Mouse (Mus musculus): ENCODE data around the gene Nemf. TPM values are rescaled to one million over a fixed set of nuclear protein-coding genes. Genes with fewer than 3 reads are reported as not detected.

The Nemf gene
- polyA plus RNA-seq, 1 experiment from 2014 or later: 66.8 TPM

DNA sequence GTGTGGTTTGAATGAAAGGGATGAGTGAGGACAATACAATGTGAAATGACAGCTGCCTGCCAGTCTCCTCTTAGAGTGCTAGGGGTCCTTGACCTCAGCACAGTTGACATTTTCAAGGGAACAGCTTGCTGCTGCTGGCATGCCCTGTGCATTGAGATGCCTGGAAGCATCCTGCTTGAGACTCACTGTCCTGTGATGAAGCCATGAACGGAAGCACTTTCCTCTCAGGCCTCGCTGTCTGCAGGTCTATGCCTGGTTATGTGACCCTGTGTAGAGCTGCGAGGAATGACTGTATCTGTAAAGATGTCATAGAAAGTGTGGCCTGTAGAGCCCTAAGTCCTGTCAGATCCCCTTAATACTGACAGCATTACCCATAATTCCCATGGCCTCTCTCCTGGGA is 91.9 kb downstream of the Nemf start:
- Histone ChIP-seq H3K9me3 (replicated peaks; ENCODE audit: low read length) (no peaks in the 10 kb centered on the region), H3K4me1 (replicated peaks; ENCODE audit: insufficient read depth, low read length) (no peaks in the 10 kb centered on the region), H3K4me3 (replicated peaks; ENCODE audit: low read depth, low read length) (no peak overlapping the region), H3K36me3 (ENCODE audit: insufficient read depth, low read length) (no peaks in the 10 kb centered on the region), H3K9ac (ENCODE audit: low read depth, low read length) (no peak overlapping the region), H3K4me2 (ENCODE audit: low read length) (no peak overlapping the region), H3K27ac (no peak overlapping the region), H3K27me3 (ENCODE audit: insufficient read depth, low read length) (no peaks in the 10 kb centered on the region)
- no peak for TF ChIP-seq CTCF (IDR thresholded peaks at IDR 0.05; ENCODE audit: low read depth)
- ATAC-seq (replicated peaks; ENCODE audit: low FRiP score, low read depth) (no peak), DNase-seq (ENCODE audit: low spot score) (no peak)
- WGBS: 88% methylated on average over 3 of the region's 3 CpGs

DNA sequence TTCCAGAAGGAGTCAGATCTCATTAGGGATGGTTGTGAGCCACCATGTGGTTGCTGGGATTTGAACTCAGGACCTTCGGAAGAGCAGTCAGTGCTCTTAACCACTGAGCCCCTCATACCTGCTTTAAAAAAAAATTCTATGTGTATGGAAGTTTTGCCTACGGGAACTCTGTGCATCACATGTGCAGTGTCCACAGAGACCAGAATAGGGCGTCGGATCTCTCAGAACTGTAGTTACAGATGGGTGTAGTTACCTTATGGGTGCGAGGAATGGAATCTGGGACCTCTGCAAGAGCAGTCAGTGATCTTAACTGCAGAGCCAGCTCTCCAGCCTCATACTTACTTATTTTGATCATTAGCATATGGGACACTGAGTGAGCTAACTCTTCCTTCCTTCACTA is 94.7 kb downstream of the Nemf start:
- no peaks in the 10 kb centered on the region for H3K9me3 ChIP-seq (replicated peaks; ENCODE audit: low read length)
- ATAC-seq (replicated peaks; ENCODE audit: low FRiP score, low read depth) (no peak), DNase-seq (ENCODE audit: low spot score) (no peak)
- no peak overlapping the region for H3K9ac ChIP-seq (ENCODE audit: low read depth, low read length)
- H3K36me3 ChIP-seq (ENCODE audit: insufficient read depth, low read length): no peaks in the 10 kb centered on the region
- H3K27ac ChIP-seq: no peak overlapping the region
- H3K4me3 ChIP-seq (replicated peaks; ENCODE audit: low read depth, low read length): no peak overlapping the region
- H3K4me2 ChIP-seq (ENCODE audit: low read length): no peak overlapping the region
- WGBS: 92% methylated on average over 5 of the region's 5 CpGs
- TF ChIP-seq CTCF (IDR thresholded peaks at IDR 0.05; ENCODE audit: low read depth): no peak
- H3K4me1 ChIP-seq (replicated peaks; ENCODE audit: insufficient read depth, low read length): no peaks in the 10 kb centered on the region
- H3K27me3 ChIP-seq (ENCODE audit: insufficient read depth, low read length): no peaks in the 10 kb centered on the region

Small RNAs within 50 kb of the gene (microRNA-seq; reads per million reads assigned to microRNA genes)
- gene Gm47299 (not detected), gene Gm47305 (not detected)

Other genes with a start within 250 kb of the Nemf start
- gene Rps29, start 198.0 kb downstream of the Nemf start, polyA plus RNA-seq (2015; fragmentation: Nextera tagmentation; extraction: Ambion mirVana): 2,047 and 2,435 TPM in 2 replicates
- 10.7 and 11.5 TPM in 2 replicates for gene Lrr1, start 188.4 kb downstream of the Nemf start, polyA plus RNA-seq (2015; fragmentation: Nextera tagmentation; extraction: Ambion mirVana)
- gene Rpl36al, start 173.1 kb downstream of the Nemf start, polyA plus RNA-seq (2015; fragmentation: Nextera tagmentation; extraction: Ambion mirVana): 734 and 768 TPM in 2 replicates
- 70.0 and 81.5 TPM in 2 replicates for gene Mgat2, start 173.0 kb downstream of the Nemf start, polyA plus RNA-seq (2015; fragmentation: Nextera tagmentation; extraction: Ambion mirVana)
- 15.2 and 19.8 TPM in 2 replicates for gene Gm49383, start 160.1 kb downstream of the Nemf start, polyA plus RNA-seq (2015; fragmentation: Nextera tagmentation; extraction: Ambion mirVana)
- 7.4 and 7.5 TPM in 2 replicates for gene Dnaaf2, start 158.7 kb downstream of the Nemf start, polyA plus RNA-seq (2015; fragmentation: Nextera tagmentation; extraction: Ambion mirVana)
- 17.1 and 19.2 TPM in 2 replicates for gene Gm49384, start 152.9 kb downstream of the Nemf start, polyA plus RNA-seq (2015; fragmentation: Nextera tagmentation; extraction: Ambion mirVana)
- 15.3 and 17.7 TPM in 2 replicates for gene Pole2, start 129.0 kb downstream of the Nemf start, polyA plus RNA-seq (2015; fragmentation: Nextera tagmentation; extraction: Ambion mirVana)
- gene Klhdc1, start 116.0 kb downstream of the Nemf start, polyA plus RNA-seq (2015; fragmentation: Nextera tagmentation; extraction: Ambion mirVana): 14.5 and 15.8 TPM in 2 replicates
- gene Klhdc2, start 60.5 kb downstream of the Nemf start, polyA plus RNA-seq (2015; fragmentation: Nextera tagmentation; extraction: Ambion mirVana): 132 and 141 TPM in 2 replicates
- gene Arf6, start 15.0 kb upstream of the Nemf start, polyA plus RNA-seq (2015; fragmentation: Nextera tagmentation; extraction: Ambion mirVana): 56.2 and 70.7 TPM in 2 replicates
- 1.3 and 3.2 TPM in 2 replicates for gene Gm9887, start 15.3 kb upstream of the Nemf start, polyA plus RNA-seq (2015; fragmentation: Nextera tagmentation; extraction: Ambion mirVana)
- gene Vcpkmt, start 225.9 kb upstream of the Nemf start, polyA plus RNA-seq (2015; fragmentation: Nextera tagmentation; extraction: Ambion mirVana): 20.8 and 21.5 TPM in 2 replicates

Data from kidney, postnatal 0 days (tissue).